Mouse (Mus musculus): ENCODE measurements around the gene Gm6370. TPM values are rescaled to one million over a fixed set of nuclear protein-coding genes. Genes with fewer than 3 reads are reported as not detected.
"Not testable (repeated sequence)": the region's sequence is repeated elsewhere in the genome, so short reads cannot be mapped to it uniquely, and the experiment has no call there.

Gm6370 gene
- total RNA-seq (2015; ENCODE audit: low replicate concordance) (not detected in 2 replicates), total RNA-seq (2017; ENCODE audit: low replicate concordance) (not detected in 2 replicates)

GRCm38 (mm10) chr5:146491063-146491462 is at the start of gene Gm6370:
Gene Gm6370 (plus strand): TSS chr5:146491363.
- ATAC-seq (replicated peaks; ENCODE audit: low FRiP score, poor library complexity, severe bottlenecking), result not testable (repeated sequence)

- no peak for ATAC-seq (replicated peaks; ENCODE audit: low FRiP score, poor library complexity, severe bottlenecking)
Observed at GRCm38 (mm10) chr5:146442767-146443166, 48.4 kb upstream of the Gm6370 start.

- ATAC-seq (replicated peaks; ENCODE audit: low FRiP score, poor library complexity, severe bottlenecking), result no peak
Observed at GRCm38 (mm10) chr5:146446633-146447032, 44.5 kb upstream of the Gm6370 start.

GRCm38 (mm10) chr5:146451592-146452254 is 39.4 kb upstream of the Gm6370 start:
- ATAC-seq (replicated peaks; ENCODE audit: low FRiP score, poor library complexity, severe bottlenecking), result no peak

DNA sequence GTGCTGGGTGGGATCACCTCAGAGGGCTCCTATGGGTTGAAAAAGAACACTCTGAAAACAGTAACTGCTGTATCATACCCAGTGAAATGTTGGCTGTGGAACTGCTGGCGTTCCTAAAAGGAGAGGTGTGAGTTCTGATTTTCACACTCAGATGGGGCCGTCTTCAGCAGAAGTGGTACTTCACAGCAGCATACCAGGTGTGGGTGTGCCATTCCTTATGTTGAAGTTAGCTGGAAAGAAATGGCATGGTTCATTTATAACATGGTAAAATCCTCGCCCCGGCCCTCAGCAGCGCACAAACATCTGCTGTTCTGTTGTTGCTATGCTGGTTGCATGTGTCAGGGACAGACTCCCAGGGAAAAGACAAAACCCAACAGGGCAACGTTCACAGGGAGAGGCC is 37.6 kb upstream of the Gm6370 start:
- no peak for ATAC-seq (replicated peaks; ENCODE audit: low FRiP score, poor library complexity, severe bottlenecking)

DNA sequence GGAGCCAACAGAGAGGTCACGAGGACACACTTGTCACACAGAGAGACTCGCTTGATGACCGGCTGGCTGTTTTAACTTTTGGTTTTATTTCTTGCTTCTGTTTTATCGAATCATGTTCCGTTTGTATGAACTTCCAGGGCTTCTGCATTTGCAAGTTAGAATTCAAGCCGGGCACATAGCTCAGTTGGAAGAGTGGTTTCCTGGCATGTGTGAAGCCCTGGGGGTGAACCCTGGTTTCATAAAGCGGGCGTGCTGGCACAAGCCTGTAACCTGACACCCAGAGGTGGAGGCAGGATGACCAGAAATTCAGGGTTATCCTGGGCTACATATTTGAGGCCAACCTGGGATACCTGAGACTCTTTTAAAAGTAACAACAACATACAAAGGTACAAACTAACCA is 29.6 kb upstream of the Gm6370 start:
- ATAC-seq (replicated peaks; ENCODE audit: low FRiP score, poor library complexity, severe bottlenecking), result no peak

- ATAC-seq (replicated peaks; ENCODE audit: low FRiP score, poor library complexity, severe bottlenecking), result no peak
Observed at GRCm38 (mm10) chr5:146466663-146467062, 24.5 kb upstream of the Gm6370 start.

DNA sequence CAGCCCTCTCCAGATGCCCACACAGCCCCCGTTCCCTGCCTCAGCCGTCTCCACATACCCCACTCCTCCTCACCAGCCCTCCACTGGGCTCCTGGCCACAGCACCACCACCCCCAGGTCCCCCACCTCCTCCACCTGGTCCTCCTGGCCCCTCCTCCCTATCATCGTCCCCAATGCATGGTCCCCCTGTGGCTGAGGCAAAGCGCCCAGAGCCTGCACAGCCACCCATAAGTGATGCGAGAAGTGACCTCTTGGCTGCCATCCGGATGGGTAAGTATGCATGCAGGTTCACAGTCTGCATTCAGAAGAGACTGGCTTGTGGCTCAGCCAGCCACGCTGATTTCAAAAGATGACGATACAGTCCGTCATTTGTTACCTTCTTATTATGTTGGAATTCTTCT is 22.9 kb upstream of the Gm6370 start:
- ATAC-seq (replicated peaks; ENCODE audit: low FRiP score, poor library complexity, severe bottlenecking), result no peak

GRCm38 (mm10) chr5:146470821-146471220 is 20.3 kb upstream of the Gm6370 start:
- no peak for ATAC-seq (replicated peaks; ENCODE audit: low FRiP score, poor library complexity, severe bottlenecking)

DNA sequence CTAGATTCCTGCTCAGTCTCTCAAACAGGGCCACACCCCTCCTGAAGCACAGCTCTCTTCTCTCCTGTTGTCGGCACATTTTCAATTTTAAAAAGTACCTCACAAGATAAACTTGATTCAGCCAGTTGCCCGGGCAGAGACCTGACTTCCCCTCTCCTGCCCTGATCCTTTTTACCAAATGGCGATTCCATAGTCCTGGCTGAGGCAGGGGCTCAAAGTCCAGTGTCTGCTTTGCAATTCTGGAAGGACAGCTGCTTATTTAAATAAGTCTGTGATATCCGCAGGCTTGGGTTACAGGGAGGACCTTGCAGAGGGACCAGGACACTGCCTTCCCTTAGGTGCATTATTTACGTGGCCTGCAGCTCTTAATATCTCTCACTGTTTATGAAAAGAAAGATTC is 19.9 kb upstream of the Gm6370 start:
- ATAC-seq (replicated peaks; ENCODE audit: low FRiP score, poor library complexity, severe bottlenecking), result no peak

GRCm38 (mm10) chr5:146471821-146472220 is 19.3 kb upstream of the Gm6370 start:
- no peak for ATAC-seq (replicated peaks; ENCODE audit: low FRiP score, poor library complexity, severe bottlenecking)

DNA sequence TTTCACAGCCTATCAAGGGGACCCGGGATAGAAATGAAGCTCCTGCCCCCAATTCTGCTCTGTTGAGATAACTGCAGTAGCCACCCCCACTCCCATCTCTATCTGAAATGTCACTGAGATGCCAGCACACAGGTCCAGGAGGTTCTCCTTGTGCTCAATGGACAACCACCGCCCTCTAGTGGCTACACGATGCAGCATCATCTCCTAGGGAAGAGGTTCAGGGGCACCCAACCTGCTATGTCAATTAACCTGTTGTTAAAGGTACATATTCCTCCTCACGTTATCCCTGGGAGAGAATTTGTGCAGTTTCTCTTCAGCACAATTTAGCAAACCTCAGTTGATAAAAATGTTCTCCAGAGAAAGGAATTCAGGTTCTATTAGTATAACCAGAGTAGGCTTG is 11.6 kb upstream of the Gm6370 start:
- not testable (repeated sequence) for ATAC-seq (replicated peaks; ENCODE audit: low FRiP score, poor library complexity, severe bottlenecking)

DNA sequence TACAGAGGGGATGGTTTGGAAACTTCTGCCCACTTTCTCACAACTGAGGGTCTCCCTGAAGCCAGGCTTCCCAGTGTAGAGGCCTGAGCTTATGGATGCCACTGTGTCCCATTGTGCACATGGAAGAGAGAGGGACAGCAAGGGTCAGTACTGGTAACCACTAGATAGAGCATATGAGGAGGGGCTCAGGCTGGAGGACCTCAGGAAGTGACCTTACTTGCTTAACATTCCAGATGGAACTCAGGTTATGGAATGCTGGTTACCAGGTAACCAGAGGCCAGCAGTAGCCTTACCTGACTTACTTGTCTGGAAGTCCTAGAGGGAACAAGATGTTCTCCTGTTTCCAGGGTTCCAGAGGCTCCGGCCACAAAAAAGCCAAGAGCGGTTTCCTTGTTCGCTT is 9.5 kb upstream of the Gm6370 start, which contains the start of gene Gm6408:
Gm6408 (plus strand) TSS at position 301 of the 400 bp plus-strand sequence.
- ATAC-seq (replicated peaks; ENCODE audit: low FRiP score, poor library complexity, severe bottlenecking), result not testable (repeated sequence)

DNA sequence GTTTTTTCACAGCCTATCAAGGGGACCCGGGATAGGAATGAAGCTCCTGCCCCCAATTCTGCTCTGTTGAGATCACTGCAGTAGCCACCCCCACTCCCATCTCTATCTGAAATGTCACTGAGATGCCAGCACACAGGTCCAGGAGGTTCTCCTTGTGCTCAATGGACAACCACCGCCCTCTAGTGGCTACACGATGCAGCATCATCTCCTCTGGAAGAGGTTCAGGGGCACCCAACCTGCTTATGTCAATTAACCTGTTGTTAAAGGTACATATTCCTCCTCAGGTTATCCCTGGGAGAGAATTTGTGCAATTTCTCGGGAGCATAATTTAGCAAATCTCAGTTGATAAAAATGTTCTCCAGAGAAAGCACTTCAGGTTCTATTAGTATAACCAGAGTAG is 2.2 kb upstream of the Gm6370 start:
- not testable (repeated sequence) for ATAC-seq (replicated peaks; ENCODE audit: low FRiP score, poor library complexity, severe bottlenecking)

- ATAC-seq (replicated peaks; ENCODE audit: low FRiP score, poor library complexity, severe bottlenecking), result not testable (repeated sequence)
Observed at GRCm38 (mm10) chr5:146502099-146502498, 10.9 kb downstream of the Gm6370 start, which contains the start of gene 4930449I24Rik. Gene 4930449I24Rik (plus strand): TSS chr5:146502399.

DNA sequence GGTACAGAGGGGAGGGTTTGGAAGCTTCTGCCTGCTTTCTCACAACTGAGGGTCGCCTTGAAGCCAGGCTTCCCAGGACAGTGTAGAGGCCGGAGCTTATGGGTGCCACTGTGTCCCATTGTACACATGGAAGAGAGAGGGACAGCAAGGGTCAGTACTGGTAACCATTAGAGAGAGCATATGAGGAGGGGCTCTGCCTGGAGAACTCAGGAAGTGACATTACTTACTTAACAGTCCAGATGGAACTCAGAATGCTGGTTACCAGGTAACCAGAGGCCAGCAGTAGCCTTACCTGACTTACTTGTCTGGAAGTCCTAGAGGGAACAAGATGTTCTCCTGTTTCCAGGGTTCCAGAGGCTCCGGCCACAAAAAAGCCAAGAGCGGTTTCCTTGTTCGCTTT is 22.7 kb downstream of the Gm6370 start, which contains the start of gene Gm3402:
Gm3402 (plus strand) TSS at position 301 of the 400 bp plus-strand sequence.
- ATAC-seq (replicated peaks; ENCODE audit: low FRiP score, poor library complexity, severe bottlenecking), result not testable (repeated sequence)

GRCm38 (mm10) chr5:146525501-146525900 is 34.3 kb downstream of the Gm6370 start, which contains the start of gene Gm3404:
Gene Gm3404 (plus strand): TSS chr5:146525801.
- not testable (repeated sequence) for ATAC-seq (replicated peaks; ENCODE audit: low FRiP score, poor library complexity, severe bottlenecking)

- ATAC-seq (replicated peaks; ENCODE audit: low FRiP score, poor library complexity, severe bottlenecking), result not testable (repeated sequence)
Observed at GRCm38 (mm10) chr5:146537347-146537746, 46.2 kb downstream of the Gm6370 start, which contains the start of gene Gm3409. Gene Gm3409 (plus strand): TSS chr5:146537647.

Data from erythroblast, adult 5-6 weeks (primary cell).